Mouse (Mus musculus) stomach, embryonic 16.5 days (tissue): Measurements from ENCODE around the gene Rmi2. TPM values are rescaled to one million over a fixed set of nuclear protein-coding genes. Genes with fewer than 3 reads are reported as not detected.
A peak's percentile ranks its signal among the peaks of the same experiment; 100 is the strongest.

Source experiments
- ATAC-seq: fragments of 200-750 bp; cut with Nextera tagmentation; 2 replicates; pipeline ENCODE4 v1.8.0; 2017; ENCODE audit warnings: moderate number of reproducible peaks, moderate TSS enrichment; ENCODE audit not compliant: insufficient read depth, low FRiP score
- H3K27ac ChIP-seq: fragments of 300-500 bp; sonication (generic); 2 replicates; pipeline ENCODE4 v1.5.1; 2014; ENCODE audit warnings: low read length
- H3K27me3 ChIP-seq: fragments of 300-500 bp; sonication (generic); 2 replicates; pipeline ENCODE4 v1.6.1; 2014; ENCODE audit warnings: low read length, control low read depth, mixed read lengths; ENCODE audit not compliant: control insufficient read depth, insufficient read depth
- H3K36me3 ChIP-seq: fragments of 300-500 bp; sonication (generic); 2 replicates; pipeline ENCODE4 v1.6.1; 2014; ENCODE audit warnings: low read length; ENCODE audit not compliant: control insufficient read depth, insufficient read depth
- H3K4me1 ChIP-seq: fragments of 300-500 bp; sonication (generic); 2 replicates; pipeline ENCODE4 v1.6.1; 2014; ENCODE audit warnings: low read length, control low read depth, mixed read lengths; ENCODE audit not compliant: control insufficient read depth, insufficient read depth
- H3K4me2 ChIP-seq: fragments of 300-500 bp; sonication (generic); 2 replicates; pipeline ENCODE4 v1.6.1; 2014; ENCODE audit warnings: low read depth, low read length, mixed read lengths
- H3K4me3 ChIP-seq: fragments of 300-500 bp; sonication (generic); replicated peaks from 2 replicates; pipeline ENCODE4 v1.5.1; 2014; ENCODE audit warnings: mild to moderate bottlenecking, low read length
- H3K9ac ChIP-seq: fragments of 300-500 bp; sonication (generic); 2 replicates; pipeline ENCODE4 v1.6.1; 2014; ENCODE audit warnings: low read length
- H3K9me3 ChIP-seq: fragments of 300-500 bp; sonication (generic); replicated peaks from 2 replicates; pipeline ENCODE4 v1.6.1; 2016; ENCODE audit warnings: low read length, control low read depth; ENCODE audit not compliant: control insufficient read depth
- WGBS: fragments of 180-500 bp; shearing (Covaris S2); extraction: QIAGEN DNeasy Blood & Tissue Kit; methylation state at CpG from one replicate; pipeline ENCODE4 v1.1.7; 2014; 5-methylcytosine and 5-hydroxymethylcytosine counted together
- polyA plus RNA-seq: library from polyadenylated mRNA; unstranded; fragments of >200 nt; fragmentation: Nextera tagmentation; extraction: Ambion mirVana; gene quantifications from 2 replicates; pipeline ENCODE4 v1.2.1, GENCODE M21; 2015

Gene Rmi2
- polyA plus RNA-seq, 1 experiment from 2014 or later, result 2.2 TPM

DNA sequence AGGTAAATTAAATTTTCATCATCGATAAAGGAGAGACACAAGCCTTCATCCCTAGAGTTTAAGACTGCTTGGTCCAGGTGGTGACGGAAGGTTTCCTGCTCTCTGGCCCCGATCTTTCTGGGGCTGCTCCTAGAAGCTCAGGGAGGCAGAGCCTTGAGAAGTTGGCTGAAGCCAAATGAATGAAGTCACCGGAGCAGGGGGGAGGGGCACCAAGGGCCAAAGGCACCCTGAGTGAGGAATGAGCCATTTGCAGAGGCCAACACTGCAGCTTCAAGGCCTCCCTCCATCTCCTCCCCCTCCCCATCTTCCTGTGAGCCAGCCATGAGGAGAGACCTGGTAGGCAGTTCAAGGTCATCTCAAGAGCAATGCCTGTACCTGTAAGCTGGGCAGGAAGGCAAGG is 58.3 kb downstream of the Rmi2 start:
- Histone ChIP-seq H3K4me1 (peaks cover 4% of the 10 kb centered on the region; the same call in 1 of the 2 replicates), H3K27me3 (no peaks in the 10 kb centered on the region)
- 67% methylated on average over 4 of the region's 4 CpGs for WGBS

DNA sequence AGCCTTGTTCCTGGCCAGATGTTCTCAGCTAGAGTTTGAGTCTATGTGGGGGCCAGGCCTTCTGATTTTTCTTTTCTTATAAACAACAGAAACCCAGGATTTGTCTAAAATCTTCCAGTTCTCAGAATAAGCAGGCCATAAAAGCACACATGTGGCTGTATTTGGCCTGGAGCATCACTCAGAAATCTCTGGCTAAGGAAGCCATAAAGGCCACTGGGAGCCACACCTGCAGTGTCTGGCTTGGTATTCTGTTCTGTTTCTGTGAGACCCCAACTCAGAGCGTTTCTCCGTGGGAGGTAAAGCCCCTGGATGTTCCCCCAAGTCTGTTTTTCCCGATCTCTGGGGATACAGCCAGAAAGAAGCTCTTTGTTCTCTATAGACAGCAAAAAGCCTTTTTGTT is 61.0 kb downstream of the Rmi2 start:
- Histone ChIP-seq H3K27ac (0 out of 2 replicates have a peak overlapping the region, but pooled peaks have one; percentile 8), H3K4me2 (no peak overlapping the region), H3K9ac (no peak overlapping the region), H3K27me3 (no peaks in the 10 kb centered on the region), H3K36me3 (no peaks in the 10 kb centered on the region), H3K4me1 (peaks cover 4% of the 10 kb centered on the region; the same call in 1 of the 2 replicates), H3K9me3 (no peaks in the 10 kb centered on the region), H3K4me3 (no peak overlapping the region)
- 67% methylated on average over 3 of the region's 3 CpGs for WGBS
- ATAC-seq, result no peak

More for the DNA sequence above, 58.3 kb downstream of the Rmi2 start:
- no peaks in the 10 kb centered on the region for H3K36me3 ChIP-seq
- H3K27ac ChIP-seq, result no peak overlapping the region
- H3K4me3 ChIP-seq, result no peak overlapping the region
- H3K9ac ChIP-seq, result no peak overlapping the region
- no peak for ATAC-seq
- no peak overlapping the region for H3K4me2 ChIP-seq
- H3K9me3 ChIP-seq, result no peaks in the 10 kb centered on the region

GRCm38 (mm10) chr16:10897372-10897771 is 62.5 kb downstream of the Rmi2 start:
- WGBS, result 37% methylated on average over 6 of the region's 6 CpGs
- Histone ChIP-seq H3K9ac (no peak overlapping the region), H3K27ac (no peak overlapping the region), H3K36me3 (no peaks in the 10 kb centered on the region), H3K4me1 (peaks cover 4% of the 10 kb centered on the region; the same call in 1 of the 2 replicates), H3K4me3 (no peak overlapping the region), H3K9me3 (no peaks in the 10 kb centered on the region), H3K4me2 (no peak overlapping the region), H3K27me3 (no peaks in the 10 kb centered on the region)
- ATAC-seq, result no peak

DNA sequence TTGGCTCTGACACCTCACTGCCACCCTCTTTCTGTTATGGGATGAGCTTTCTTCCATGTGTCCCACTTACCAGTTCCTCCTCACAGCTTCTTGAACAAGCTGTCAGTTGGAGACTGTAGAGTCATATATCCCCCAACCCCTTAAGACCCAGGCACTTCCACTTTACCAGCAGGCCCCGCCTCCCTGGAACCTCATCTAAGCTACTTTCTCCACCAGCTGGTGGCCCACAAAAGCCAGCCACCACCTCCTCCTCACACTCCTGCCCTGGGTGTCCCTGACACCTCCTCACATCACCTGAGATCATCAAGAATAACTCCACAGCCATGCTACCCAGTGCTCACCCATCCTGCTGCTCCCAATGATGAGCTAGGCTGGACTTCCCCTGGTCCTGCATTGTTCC is 65.9 kb downstream of the Rmi2 start:
- 76% methylated on average over 1 of the region's 1 CpGs for WGBS
- H3K36me3 ChIP-seq, result no peaks in the 10 kb centered on the region
- H3K9me3 ChIP-seq, result no peaks in the 10 kb centered on the region
- H3K27me3 ChIP-seq, result no peaks in the 10 kb centered on the region
- H3K9ac ChIP-seq, result no peak overlapping the region
- no peak overlapping the region for H3K4me2 ChIP-seq
- no peak for ATAC-seq
- peaks cover 8% of the 10 kb centered on the region for H3K4me1 ChIP-seq
- no peak overlapping the region for H3K27ac ChIP-seq
- no peak overlapping the region for H3K4me3 ChIP-seq

DNA sequence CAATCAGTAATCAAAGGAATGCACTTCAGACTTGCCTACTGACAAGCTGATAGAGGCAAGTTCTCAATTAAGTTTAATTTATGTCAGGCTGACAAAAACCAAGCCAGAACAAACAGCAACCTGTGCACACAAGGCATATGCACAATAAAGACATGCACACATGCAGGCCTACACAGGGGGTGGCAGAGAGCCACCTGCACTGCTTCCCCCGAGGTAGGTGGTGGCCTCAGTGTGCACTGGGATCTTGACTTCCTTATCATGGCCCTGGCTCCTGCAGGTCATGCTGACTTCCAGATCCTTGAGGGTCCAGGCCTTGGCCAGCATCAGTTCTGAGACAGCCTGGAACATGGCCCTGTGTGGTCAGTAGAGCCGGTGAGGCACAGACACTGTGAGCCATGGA is 67.1 kb downstream of the Rmi2 start:
- H3K27me3 ChIP-seq, result no peaks in the 10 kb centered on the region
- H3K4me3 ChIP-seq, result no peak overlapping the region
- no peaks in the 10 kb centered on the region for H3K36me3 ChIP-seq
- H3K4me2 ChIP-seq, result no peak overlapping the region
- no peaks in the 10 kb centered on the region for H3K9me3 ChIP-seq
- peaks cover 9% of the 10 kb centered on the region for H3K4me1 ChIP-seq
- H3K9ac ChIP-seq, result no peak overlapping the region
- no peak for ATAC-seq
- H3K27ac ChIP-seq, result no peak overlapping the region
- 55% methylated on average over 2 of the region's 2 CpGs for WGBS

- Histone ChIP-seq H3K27ac (no peak overlapping the region), H3K4me1 (peaks cover 5% of the 10 kb centered on the region; the same call in 1 of the 2 replicates), H3K4me2 (no peak overlapping the region), H3K27me3 (no peaks in the 10 kb centered on the region), H3K4me3 (no peak overlapping the region), H3K36me3 (no peaks in the 10 kb centered on the region), H3K9me3 (no peaks in the 10 kb centered on the region), H3K9ac (no peak overlapping the region)
- 65% methylated on average over 5 of the region's 5 CpGs for WGBS
- no peak for ATAC-seq
Measured at GRCm38 (mm10) chr16:10902849-10903248, 68.0 kb downstream of the Rmi2 start.

GRCm38 (mm10) chr16:10905661-10906113 is 70.8 kb downstream of the Rmi2 start:
- Histone ChIP-seq H3K36me3 (no peaks in the 10 kb centered on the region), H3K4me1 (peaks cover 9% of the 10 kb centered on the region; the same call in 1 of the 2 replicates), H3K27ac (no peak overlapping the region), H3K4me3 (no peak overlapping the region), H3K9me3 (no peaks in the 10 kb centered on the region), H3K9ac (no peak overlapping the region), H3K4me2 (no peak overlapping the region), H3K27me3 (no peaks in the 10 kb centered on the region)
- WGBS, result 37% methylated on average over 5 of the region's 5 CpGs
- peak; percentile 75; the same call in 1 of the 2 replicates for ATAC-seq

DNA sequence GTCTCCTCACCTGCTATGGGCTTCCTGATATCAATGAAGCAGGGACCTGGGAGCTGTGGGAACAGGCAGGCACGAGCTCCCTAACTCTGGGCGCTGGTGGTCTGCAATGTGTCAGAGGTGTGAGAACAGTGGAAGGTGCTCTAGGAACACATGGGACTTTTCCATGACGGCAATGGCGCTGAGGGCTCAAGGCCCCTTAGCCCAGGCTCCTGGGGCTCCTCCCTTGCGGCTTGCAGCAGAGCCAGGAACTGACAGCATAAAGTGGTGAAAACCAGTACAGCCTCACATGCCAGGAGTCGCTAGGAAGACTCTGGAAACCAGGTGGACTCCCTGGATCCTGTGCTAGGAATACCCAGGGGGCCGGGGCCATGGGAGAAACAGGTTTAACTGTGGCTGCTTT is 75.7 kb downstream of the Rmi2 start:
- ATAC-seq, result no peak
- no peak overlapping the region for H3K4me2 ChIP-seq
- no peaks in the 10 kb centered on the region for H3K27me3 ChIP-seq
- no peak overlapping the region for H3K27ac ChIP-seq
- no peak overlapping the region for H3K9ac ChIP-seq
- 73% methylated on average over 7 of the region's 7 CpGs for whole genome bisulfite sequencing
- no peaks in the 10 kb centered on the region for H3K36me3 ChIP-seq
- no peaks in the 10 kb centered on the region for H3K9me3 ChIP-seq
- H3K4me1 ChIP-seq, result peaks cover 11% of the 10 kb centered on the region; the same call in 1 of the 2 replicates
- H3K4me3 ChIP-seq, result no peak overlapping the region

DNA sequence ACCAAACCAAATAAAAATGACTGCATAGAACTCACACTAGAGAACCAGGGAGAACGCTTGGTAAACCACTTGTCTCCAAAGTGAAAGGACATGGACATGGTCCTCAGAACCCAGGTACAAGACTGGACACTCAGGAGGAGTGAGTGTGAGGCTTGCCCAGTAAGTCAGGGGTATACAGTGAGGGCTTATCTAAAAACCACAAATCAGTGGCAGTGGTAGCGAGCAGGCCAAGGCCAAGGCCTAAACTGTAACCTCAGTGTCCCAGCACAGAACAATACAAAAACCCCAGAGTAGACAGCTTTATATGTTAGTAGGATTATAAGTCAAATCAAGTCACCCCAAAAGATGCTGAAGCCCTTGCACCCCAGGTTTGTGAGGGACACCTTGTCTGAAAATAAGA is 76.2 kb downstream of the Rmi2 start:
- 78% methylated on average over 2 of the region's 2 CpGs for WGBS
- H3K27me3 ChIP-seq, result no peaks in the 10 kb centered on the region
- no peak overlapping the region for H3K4me2 ChIP-seq
- no peak overlapping the region for H3K27ac ChIP-seq
- no peak for ATAC-seq
- no peaks in the 10 kb centered on the region for H3K9me3 ChIP-seq
- H3K4me1 ChIP-seq, result 0 out of 2 replicates have a peak, but pooled peaks cover 8% of the 10 kb centered on the region
- no peak overlapping the region for H3K9ac ChIP-seq
- H3K4me3 ChIP-seq, result no peak overlapping the region
- no peaks in the 10 kb centered on the region for H3K36me3 ChIP-seq
